ENCODE assay signal across 26 mouse cellular contexts in genomic region chr5:74602371-74602770, GRCm38 (mm10).
DNase-seq lines count a peak whose midpoint lies in the region; ATAC-seq and TF ChIP-seq lines count a peak whose summit lies in the region.
"Had no signal": no experiment of that assay in that cellular context is flagged by ENCODE, and none has a peak within 500 bp of the region (broad histone marks: within the 10 kb centered on the region; RNA-seq: fewer than 3 reads in every experiment).

No protein-coding gene starts in this region.

- 80% methylated on average over 10 of the region's 10 CpGs for WGBS in heart, embryonic 10.5 days
- 65% methylated on average over 10 of the region's 10 CpGs for WGBS in kidney, postnatal 0 days
- 43% methylated on average over 10 of the region's 10 CpGs for WGBS in lung, embryonic 16.5 days
- 87% methylated on average over 10 of the region's 10 CpGs for WGBS in limb, embryonic 10.5 days
- WGBS in liver, embryonic 12.5 days (ENCODE audit: insufficient replicate concordance) = 79% methylated on average over 10 of the region's 10 CpGs

- no peaks in the 10 kb centered on the region for H3K9me3 ChIP-seq in heart, embryonic 10.5 days
- H3K9me3 ChIP-seq in kidney, postnatal 0 days (replicated peaks; ENCODE audit: low read length) = no peaks in the 10 kb centered on the region
- no peaks in the 10 kb centered on the region for H3K9me3 ChIP-seq in lung, embryonic 16.5 days (ENCODE audit: control insufficient read depth, low read length)
- H3K9me3 ChIP-seq in limb, embryonic 10.5 days (replicated peaks) = no peaks in the 10 kb centered on the region
- no peaks in the 10 kb centered on the region for H3K9me3 ChIP-seq in liver, embryonic 12.5 days (replicated peaks)
- H3K9me3 ChIP-seq: embryonic facial prominence, embryonic 12.5 days; embryonic facial prominence, embryonic 15.5 days; heart, embryonic 12.5 days had no signal

- no peak overlapping the region for H3K4me3 ChIP-seq in heart, embryonic 10.5 days
- no peak overlapping the region for H3K4me3 ChIP-seq in kidney, postnatal 0 days (replicated peaks; ENCODE audit: low read depth, low read length)
- H3K4me3 ChIP-seq in lung, embryonic 16.5 days (ENCODE audit: low read length) = no peak overlapping the region
- H3K4me3 ChIP-seq in limb, embryonic 10.5 days = no peak overlapping the region
- H3K4me3 ChIP-seq in liver, embryonic 12.5 days = no peak overlapping the region
- H3K4me3 ChIP-seq: embryonic facial prominence, embryonic 12.5 days; embryonic facial prominence, embryonic 15.5 days; gastrocnemius, adult 2 months; heart, embryonic 12.5 days had no signal

- intact Hi-C loops in heart, postnatal 36 days (cut with DNase I) = no loop called here

- peaks cover 14% of the 10 kb centered on the region for H3K4me1 ChIP-seq in heart, embryonic 10.5 days
- H3K4me1 ChIP-seq in kidney, postnatal 0 days (replicated peaks; ENCODE audit: insufficient read depth, low read length) = no peaks in the 10 kb centered on the region
- peaks cover 14% of the 10 kb centered on the region for H3K4me1 ChIP-seq in lung, embryonic 16.5 days (replicated peaks; ENCODE audit: control insufficient read depth, insufficient read depth, low read length)
- peaks cover 11% of the 10 kb centered on the region for H3K4me1 ChIP-seq in limb, embryonic 10.5 days
- H3K4me1 ChIP-seq in liver, embryonic 12.5 days = no peaks in the 10 kb centered on the region

- ATAC-seq in kidney, postnatal 0 days (replicated peaks; ENCODE audit: low FRiP score, low read depth) = no peak
- peak; percentile 44 for ATAC-seq in lung, embryonic 16.5 days (ENCODE audit: low read depth)
- no peak for ATAC-seq in liver, embryonic 12.5 days
- ATAC-seq: CD4-positive, CD25-positive, alpha-beta regulatory T cell, adult 4 months; forebrain, embryonic 14.5 days; forebrain, postnatal 0 days; hindbrain, postnatal 0 days had no signal

- peaks cover 16% of the 10 kb centered on the region for H3K36me3 ChIP-seq in heart, embryonic 10.5 days
- H3K36me3 ChIP-seq in kidney, postnatal 0 days (ENCODE audit: insufficient read depth, low read length) = 0 out of 2 replicates have a peak, but pooled peaks cover 8% of the 10 kb centered on the region
- peaks cover 6% of the 10 kb centered on the region for H3K36me3 ChIP-seq in lung, embryonic 16.5 days (ENCODE audit: control insufficient read depth, insufficient read depth, low read length)
- H3K36me3 ChIP-seq in limb, embryonic 10.5 days = peaks cover 23% of the 10 kb centered on the region
- H3K36me3 ChIP-seq in liver, embryonic 12.5 days = peaks cover 24% of the 10 kb centered on the region

- no peaks in the 10 kb centered on the region for H3K27me3 ChIP-seq in heart, embryonic 10.5 days (ENCODE audit: insufficient read depth, poor library complexity, severe bottlenecking)
- no peaks in the 10 kb centered on the region for H3K27me3 ChIP-seq in kidney, postnatal 0 days (ENCODE audit: insufficient read depth, low read length)
- no peaks in the 10 kb centered on the region for H3K27me3 ChIP-seq in lung, embryonic 16.5 days (ENCODE audit: control insufficient read depth, insufficient read depth, low read depth, low read length)
- H3K27me3 ChIP-seq in limb, embryonic 10.5 days (ENCODE audit: low read depth, poor library complexity, severe bottlenecking) = no peaks in the 10 kb centered on the region
- H3K27me3 ChIP-seq in liver, embryonic 12.5 days (replicated peaks) = no peaks in the 10 kb centered on the region
- H3K27me3 ChIP-seq: embryonic facial prominence, embryonic 12.5 days; embryonic facial prominence, embryonic 15.5 days; heart, embryonic 12.5 days had no signal

- no peak overlapping the region for H3K27ac ChIP-seq in heart, embryonic 10.5 days
- H3K27ac ChIP-seq in kidney, postnatal 0 days = no peak overlapping the region
- H3K27ac ChIP-seq in lung, embryonic 16.5 days (ENCODE audit: low read length) = no peak overlapping the region
- no peak overlapping the region for H3K27ac ChIP-seq in limb, embryonic 10.5 days
- H3K27ac ChIP-seq in liver, embryonic 12.5 days = no peak overlapping the region
- H3K27ac ChIP-seq: embryonic facial prominence, embryonic 12.5 days; embryonic facial prominence, embryonic 15.5 days; gastrocnemius, adult 2 months; hindbrain, embryonic 14.5 days; hindbrain, postnatal 0 days had no signal

- no peak for TF ChIP-seq CTCF in kidney, postnatal 0 days (IDR thresholded peaks at IDR 0.05; ENCODE audit: low read depth)

- H3K4me2 ChIP-seq in kidney, postnatal 0 days (ENCODE audit: low read length) = no peak overlapping the region
- peak overlapping the region; percentile 14; the same call in 1 of the 2 replicates for H3K4me2 ChIP-seq in lung, embryonic 16.5 days (ENCODE audit: low read depth, low read length)
- no peak overlapping the region for H3K4me2 ChIP-seq in liver, embryonic 12.5 days
- H3K4me2 ChIP-seq: embryonic facial prominence, embryonic 12.5 days; embryonic facial prominence, embryonic 15.5 days; heart, embryonic 12.5 days; hindbrain, embryonic 14.5 days had no signal

- no peak overlapping the region for H3K9ac ChIP-seq in kidney, postnatal 0 days (ENCODE audit: low read depth, low read length)
- no peak overlapping the region for H3K9ac ChIP-seq in lung, embryonic 16.5 days (ENCODE audit: low read length)
- no peak overlapping the region for H3K9ac ChIP-seq in liver, embryonic 12.5 days
- H3K9ac ChIP-seq: embryonic facial prominence, embryonic 12.5 days; embryonic facial prominence, embryonic 15.5 days; forebrain, postnatal 0 days; heart, embryonic 12.5 days; hindbrain, embryonic 14.5 days had no signal

- DNase-seq in heart, embryonic 10.5 days (ENCODE audit: low spot score) = peak; percentile 56
- DNase-seq in heart, postnatal 36 days = no peak
- DNase-seq in kidney, postnatal 0 days (ENCODE audit: low spot score) = peak; percentile 47
- no peak for DNase-seq in kidney, adult 11 months
- DNase-seq in lung, postnatal 36 days = no peak
- peak; percentile 12 for DNase-seq in limb, embryonic 10.5 days (ENCODE audit: low spot score)
- DNase-seq: adrenal gland, adult 2 months; adrenal gland, postnatal 14 days; cerebellum, adult 11 months; cerebellum, adult 2 months; cerebellum, adult 9-11 months; cerebellum, postnatal 25 days; forebrain, postnatal 0 days; gastrocnemius, adult 2 months; gastrocnemius, postnatal 14 days; heart, adult 18-20 months; heart, postnatal 14 days had no signal

Comparison
In these comparisons a context has a peak if more than half of its experiments do, and no peak if none do; other contexts are left out.
1. DNase-seq: peak in heart, embryonic 10.5 days (single experiment), kidney, postnatal 0 days (single experiment) and limb, embryonic 10.5 days (single experiment); none in heart, postnatal 36 days (0 of 2), kidney, adult 11 months (single experiment) and lung, postnatal 36 days (single experiment).